Mouse (Mus musculus) cortical plate, adult 2 months (tissue): ENCODE measurements around the gene Lair1.

Experiments used
- CTCF ChIP-seq: fragments of 200-500 bp; IDR thresholded peaks from 2 replicates; pipeline ENCODE4 v1.5.1; 2011; ENCODE audit warnings: mild to moderate bottlenecking, control low read depth, low read length; ENCODE audit not compliant: insufficient read depth; ENCODE audit errors: extremely low read depth
- POLR2A ChIP-seq: fragments of 200-500 bp; IDR thresholded peaks from 2 replicates; pipeline ENCODE4 v1.6.1; 2011; ENCODE audit warnings: mild to moderate bottlenecking, low read length, control low read depth; ENCODE audit not compliant: insufficient read depth; ENCODE audit errors: extremely low read depth

DNA sequence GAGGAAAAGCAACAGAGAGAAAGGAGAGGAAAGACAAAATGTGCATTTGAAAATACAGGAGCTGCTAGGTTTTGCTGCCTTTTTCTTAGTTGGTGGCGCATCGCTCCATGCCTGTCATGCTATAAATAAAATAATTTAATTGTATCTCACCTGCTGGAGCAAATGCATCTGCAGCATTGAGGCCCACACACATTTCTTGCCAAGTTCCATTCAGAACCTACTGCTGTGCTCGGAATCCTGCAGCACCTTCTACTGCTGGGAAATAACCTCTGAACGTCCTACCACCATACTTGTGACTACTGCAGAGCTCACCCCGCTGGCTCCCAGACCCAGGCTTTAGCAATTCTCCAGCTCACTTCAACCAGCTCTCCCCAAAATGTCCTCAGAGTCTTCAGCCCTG lies 38.1 kb upstream of the Lair1 start:
- TF ChIP-seq POLR2A (no peak), CTCF (no peak)
